Mouse (Mus musculus): ENCODE measurements at regions not wholly inside any gene's neighbourhood (a gene's known extent, or its start where the extent isn't known, plus 50 kb on each side); places are given as distances from the start of the nearest gene placed in this dataset.

DNA sequence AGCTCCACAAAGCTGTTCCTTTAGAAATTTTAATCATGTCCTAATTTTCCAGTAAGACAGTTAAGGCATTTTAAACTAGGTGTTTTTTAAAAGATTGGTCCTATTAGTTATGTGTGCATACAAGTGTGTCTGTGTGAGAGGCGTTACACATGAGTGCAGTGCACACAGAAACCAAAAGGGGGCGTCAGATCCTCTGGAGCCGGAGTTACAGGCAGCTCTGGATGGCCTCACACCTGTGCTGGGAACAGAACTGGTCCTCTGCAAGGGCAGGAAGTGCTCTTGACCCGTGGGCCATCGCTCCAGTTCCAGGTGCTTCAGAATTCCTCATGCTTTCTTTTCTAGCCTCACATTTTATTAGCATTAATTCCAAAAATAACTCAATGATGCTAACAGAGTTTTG, 122.3 kb downstream of the Kctd15 start:
- Histone ChIP-seq H3K4me1 (ENCODE audit: insufficient read depth, low read length) (no peaks in the 10 kb centered on the region), H3K9me3 (ENCODE audit: low read length) (no peaks in the 10 kb centered on the region), H3K9ac (replicated peaks; ENCODE audit: low read length) (no peak overlapping the region), H3K4me2 (replicated peaks; ENCODE audit: low read depth, low read length) (no peak overlapping the region), H3K36me3 (ENCODE audit: insufficient read depth, low read length) (no peaks in the 10 kb centered on the region), H3K4me3 (ENCODE audit: low read length) (no peak overlapping the region), H3K27me3 (ENCODE audit: insufficient read depth, low read length) (no peaks in the 10 kb centered on the region), H3K27ac (ENCODE audit: low read length) (no peak overlapping the region)
- 71% methylated on average over 5 of the region's 5 CpGs for WGBS
- no peak for ATAC-seq (ENCODE audit: low FRiP score, low TSS enrichment)

DNA sequence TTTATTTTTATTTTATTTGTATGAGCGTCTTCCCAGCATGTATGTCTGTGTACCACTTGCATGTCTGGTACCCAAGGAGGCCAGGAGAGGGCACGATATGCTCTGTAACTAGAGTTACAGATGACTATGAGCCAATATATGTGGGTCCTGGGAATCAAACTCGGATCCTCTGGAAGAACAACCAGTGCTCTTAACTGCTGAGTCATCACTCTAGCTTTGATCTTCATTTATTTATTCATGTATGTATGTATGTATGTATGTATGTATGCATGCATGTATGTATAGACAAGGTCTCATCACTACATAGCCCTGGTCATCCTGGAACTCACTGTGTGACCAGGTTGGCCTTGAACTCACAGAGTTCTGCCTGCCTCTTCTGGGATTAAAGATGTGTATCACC, 124.9 kb downstream of the Kctd15 start:
- ATAC-seq (ENCODE audit: low FRiP score, low TSS enrichment), result no peak
- Histone ChIP-seq H3K4me1 (ENCODE audit: insufficient read depth, low read length) (no peaks in the 10 kb centered on the region), H3K9me3 (ENCODE audit: low read length) (no peaks in the 10 kb centered on the region), H3K27ac (ENCODE audit: low read length) (no peak overlapping the region), H3K36me3 (ENCODE audit: insufficient read depth, low read length) (no peaks in the 10 kb centered on the region), H3K9ac (replicated peaks; ENCODE audit: low read length) (no peak overlapping the region), H3K27me3 (ENCODE audit: insufficient read depth, low read length) (no peaks in the 10 kb centered on the region), H3K4me2 (replicated peaks; ENCODE audit: low read depth, low read length) (no peak overlapping the region), H3K4me3 (ENCODE audit: low read length) (no peak overlapping the region)
- WGBS, result 91% methylated on average over 3 of the region's 3 CpGs

DNA sequence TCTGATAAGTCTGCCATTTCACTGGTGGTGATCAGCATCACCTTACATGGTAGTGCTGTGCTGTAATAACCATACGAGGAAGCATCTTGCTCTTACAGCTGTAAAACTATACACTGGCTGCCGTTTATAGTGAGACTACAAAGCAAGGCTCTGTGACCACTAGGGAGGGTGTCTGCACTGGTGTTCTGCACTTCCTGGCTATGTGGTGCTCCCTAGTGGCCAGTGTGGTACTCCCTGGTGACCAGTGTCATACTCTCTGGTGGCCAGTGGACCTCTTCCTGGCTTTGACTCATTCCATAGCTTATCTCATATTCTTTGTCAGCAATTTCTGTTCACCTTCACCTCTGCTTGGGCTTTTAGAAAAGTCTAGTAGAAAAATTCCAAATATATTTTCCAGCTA, 114.7 kb upstream of the Lsm14a start:
- no peaks in the 10 kb centered on the region for H3K36me3 ChIP-seq (ENCODE audit: insufficient read depth, low read length)
- no peaks in the 10 kb centered on the region for H3K27me3 ChIP-seq (ENCODE audit: insufficient read depth, low read length)
- no peaks in the 10 kb centered on the region for H3K9me3 ChIP-seq (ENCODE audit: low read length)
- no peak for ATAC-seq (ENCODE audit: low FRiP score, low TSS enrichment)
- no peaks in the 10 kb centered on the region for H3K4me1 ChIP-seq (ENCODE audit: insufficient read depth, low read length)
- WGBS, result 49% methylated on average over 2 of the region's 2 CpGs
- H3K9ac ChIP-seq (replicated peaks; ENCODE audit: low read length), result no peak overlapping the region
- no peak overlapping the region for H3K4me3 ChIP-seq (ENCODE audit: low read length)
- H3K27ac ChIP-seq (ENCODE audit: low read length), result no peak overlapping the region
- H3K4me2 ChIP-seq (replicated peaks; ENCODE audit: low read depth, low read length), result no peak overlapping the region

DNA sequence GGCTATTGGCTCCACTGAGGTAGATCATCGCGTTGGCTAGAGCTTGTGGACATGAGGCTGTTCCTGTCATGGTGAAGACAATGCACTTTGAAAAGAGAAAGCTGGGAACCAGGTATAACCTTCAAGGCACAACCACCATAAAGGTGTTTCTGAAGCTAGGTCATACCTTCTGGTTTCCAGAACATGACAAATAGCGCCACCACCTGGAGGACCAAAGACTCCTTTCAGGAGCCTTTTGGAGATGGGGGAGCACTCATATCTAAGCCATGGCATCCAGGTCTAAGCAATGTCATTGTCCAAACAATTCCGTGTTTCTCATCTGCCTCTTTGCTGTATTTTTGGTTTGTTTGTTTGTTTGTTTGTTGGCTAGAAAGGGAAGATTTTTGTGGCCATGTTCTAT, 113.7 kb upstream of the Lsm14a start:
- 63% methylated on average over 4 of the region's 4 CpGs for WGBS
- no peak overlapping the region for H3K4me3 ChIP-seq (ENCODE audit: low read length)
- ATAC-seq (ENCODE audit: low FRiP score, low TSS enrichment), result no peak
- H3K4me2 ChIP-seq (replicated peaks; ENCODE audit: low read depth, low read length), result no peak overlapping the region
- H3K4me1 ChIP-seq (ENCODE audit: insufficient read depth, low read length), result no peaks in the 10 kb centered on the region
- H3K27me3 ChIP-seq (ENCODE audit: insufficient read depth, low read length), result no peaks in the 10 kb centered on the region
- no peaks in the 10 kb centered on the region for H3K36me3 ChIP-seq (ENCODE audit: insufficient read depth, low read length)
- H3K27ac ChIP-seq (ENCODE audit: low read length), result no peak overlapping the region
- H3K9ac ChIP-seq (replicated peaks; ENCODE audit: low read length), result no peak overlapping the region
- no peaks in the 10 kb centered on the region for H3K9me3 ChIP-seq (ENCODE audit: low read length)

DNA sequence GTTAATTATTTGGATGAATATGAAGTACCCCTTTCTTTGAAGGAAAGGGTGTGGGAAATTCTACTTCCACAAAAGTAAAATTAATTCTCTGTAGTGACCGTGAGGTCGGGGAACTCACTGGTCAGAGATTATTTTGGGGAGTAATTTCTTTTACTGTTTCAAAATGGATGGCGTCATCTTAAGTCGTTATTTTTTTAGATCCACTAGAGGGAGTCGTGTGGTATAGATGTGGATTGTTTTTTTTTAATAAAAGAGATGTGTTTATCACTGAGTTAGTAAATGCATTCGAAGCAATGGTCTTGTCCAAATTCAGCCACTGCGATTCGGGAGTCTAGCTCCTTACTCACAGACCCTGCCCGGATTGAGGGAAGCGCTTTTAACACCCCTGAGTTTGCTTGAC, 100.8 kb upstream of the Lsm14a start:
- Histone ChIP-seq H3K4me1 (ENCODE audit: insufficient read depth, low read length) (no peaks in the 10 kb centered on the region), H3K27ac (ENCODE audit: low read length) (no peak overlapping the region), H3K4me3 (ENCODE audit: low read length) (no peak overlapping the region), H3K4me2 (replicated peaks; ENCODE audit: low read depth, low read length) (no peak overlapping the region), H3K36me3 (ENCODE audit: insufficient read depth, low read length) (no peaks in the 10 kb centered on the region), H3K9ac (replicated peaks; ENCODE audit: low read length) (no peak overlapping the region), H3K27me3 (ENCODE audit: insufficient read depth, low read length) (no peaks in the 10 kb centered on the region), H3K9me3 (ENCODE audit: low read length) (peaks cover 4% of the 10 kb centered on the region; the same call in 1 of the 2 replicates)
- ATAC-seq (ENCODE audit: low FRiP score, low TSS enrichment), result no peak
- 70% methylated on average over 10 of the region's 10 CpGs for WGBS

DNA sequence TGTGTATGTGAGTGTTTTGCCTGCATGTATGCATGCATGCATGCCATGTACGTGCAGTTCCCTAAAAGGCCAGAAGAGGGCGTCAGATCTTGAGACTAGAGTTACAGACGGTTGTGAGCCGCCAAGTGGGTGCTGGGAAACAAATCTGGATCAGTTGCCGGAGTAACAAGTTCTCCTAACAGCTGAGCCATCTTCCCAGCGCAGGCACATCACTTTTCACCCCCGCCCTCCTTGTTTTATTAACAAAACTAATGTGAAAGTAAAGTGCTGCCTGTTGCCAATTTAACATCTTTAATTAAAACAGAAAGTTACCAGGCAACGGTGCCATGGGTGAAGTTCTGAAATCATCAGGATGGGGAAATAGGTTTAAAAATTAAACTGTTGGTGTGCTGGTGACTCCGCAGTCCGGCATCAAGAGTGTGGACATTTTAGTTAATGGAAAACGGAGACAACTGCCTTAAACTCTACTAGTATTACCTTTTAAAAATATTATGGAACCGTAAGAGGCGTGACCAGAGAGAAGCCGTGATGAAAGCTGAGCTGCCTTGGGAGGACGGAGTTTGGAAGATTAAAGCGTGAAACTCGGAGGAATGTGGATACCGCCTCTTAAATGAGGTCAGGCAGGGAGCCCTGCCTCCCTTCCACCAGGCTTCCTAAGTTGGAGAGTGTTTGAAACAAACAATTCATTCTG, 91.9 kb upstream of the Lsm14a start:
- peaks cover 5% of the 10 kb centered on the region for H3K9me3 ChIP-seq (ENCODE audit: low read length)
- H3K4me2 ChIP-seq (replicated peaks; ENCODE audit: low read depth, low read length), result peak overlapping the region; percentile 32; the same call in 1 of the 2 replicates
- peak overlapping the region; percentile 81 for H3K27ac ChIP-seq (ENCODE audit: low read length)
- peak; percentile 93 for ATAC-seq (ENCODE audit: low FRiP score, low TSS enrichment)
- H3K27me3 ChIP-seq (ENCODE audit: insufficient read depth, low read length), result no peaks in the 10 kb centered on the region
- no peaks in the 10 kb centered on the region for H3K36me3 ChIP-seq (ENCODE audit: insufficient read depth, low read length)
- 0 out of 2 replicates have a peak overlapping the region, but pooled peaks have one; percentile 1 for H3K4me3 ChIP-seq (ENCODE audit: low read length)
- 40% methylated on average over 18 of the region's 18 CpGs for WGBS
- 0 out of 2 replicates have a peak, but pooled peaks cover 6% of the 10 kb centered on the region for H3K4me1 ChIP-seq (ENCODE audit: insufficient read depth, low read length)
- no peak overlapping the region for H3K9ac ChIP-seq (replicated peaks; ENCODE audit: low read length)

DNA sequence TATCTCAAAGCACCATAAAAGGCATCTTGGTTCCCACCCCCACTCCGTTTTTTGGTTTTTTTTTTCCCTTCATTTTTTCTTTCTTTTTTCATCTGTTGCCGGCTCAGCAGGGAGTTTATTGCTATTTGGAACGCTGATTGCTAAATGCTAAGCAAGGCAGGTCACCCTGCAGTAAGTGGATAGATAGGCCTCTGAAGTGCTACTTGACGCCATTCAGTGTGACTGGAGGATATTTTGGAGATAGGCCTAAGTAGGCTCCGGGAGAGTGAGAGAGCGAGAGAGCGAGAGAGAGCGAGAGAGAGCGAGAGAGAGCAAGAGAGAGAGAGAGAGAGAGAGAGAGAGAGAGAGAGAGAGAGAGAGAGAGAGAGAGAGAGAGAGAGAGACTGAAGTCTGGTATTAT, 90.3 kb upstream of the Lsm14a start:
- peak overlapping the region; percentile 13; the same call in 1 of the 2 replicates for H3K4me3 ChIP-seq (ENCODE audit: low read length)
- H3K4me2 ChIP-seq (replicated peaks; ENCODE audit: low read depth, low read length), result peak overlapping the region; percentile 38
- ATAC-seq (ENCODE audit: low FRiP score, low TSS enrichment), result no peak
- no peaks in the 10 kb centered on the region for H3K36me3 ChIP-seq (ENCODE audit: insufficient read depth, low read length)
- WGBS, result 64% methylated on average over 8 of the region's 9 CpGs
- H3K27me3 ChIP-seq (ENCODE audit: insufficient read depth, low read length), result no peaks in the 10 kb centered on the region
- H3K9me3 ChIP-seq (ENCODE audit: low read length), result peaks cover 5% of the 10 kb centered on the region
- 0 out of 2 replicates have a peak, but pooled peaks cover 6% of the 10 kb centered on the region for H3K4me1 ChIP-seq (ENCODE audit: insufficient read depth, low read length)
- 0 out of 2 replicates have a peak overlapping the region, but pooled peaks have one; percentile 43 for H3K27ac ChIP-seq (ENCODE audit: low read length)
- no peak overlapping the region for H3K9ac ChIP-seq (replicated peaks; ENCODE audit: low read length)

DNA sequence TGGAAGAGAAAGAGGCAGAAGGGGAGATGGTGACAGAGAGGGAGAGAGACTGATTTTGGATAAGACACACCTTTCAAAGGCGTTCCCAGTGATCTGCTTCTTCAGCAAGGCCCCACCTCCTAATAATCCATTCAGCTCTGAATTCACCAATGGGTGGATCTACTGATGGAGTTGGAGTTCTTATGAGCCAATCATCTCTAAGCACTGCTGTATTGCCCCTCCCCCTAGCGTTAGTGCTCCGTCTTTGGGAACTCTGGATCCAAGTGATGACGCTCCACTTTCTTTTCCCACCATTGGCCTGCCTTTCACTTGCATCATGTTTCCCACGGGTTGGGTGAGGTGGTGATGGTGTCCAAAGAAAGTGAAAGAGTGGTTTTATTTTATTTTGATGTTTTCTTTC, 87.7 kb upstream of the Lsm14a start:
- Histone ChIP-seq H3K9me3 (ENCODE audit: low read length) (peaks cover 5% of the 10 kb centered on the region), H3K36me3 (ENCODE audit: insufficient read depth, low read length) (no peaks in the 10 kb centered on the region), H3K9ac (replicated peaks; ENCODE audit: low read length) (no peak overlapping the region), H3K4me2 (replicated peaks; ENCODE audit: low read depth, low read length) (no peak overlapping the region), H3K4me1 (ENCODE audit: insufficient read depth, low read length) (0 out of 2 replicates have a peak, but pooled peaks cover 6% of the 10 kb centered on the region), H3K4me3 (ENCODE audit: low read length) (no peak overlapping the region), H3K27me3 (ENCODE audit: insufficient read depth, low read length) (no peaks in the 10 kb centered on the region), H3K27ac (ENCODE audit: low read length) (no peak overlapping the region)
- WGBS, result 71% methylated on average over 5 of the region's 5 CpGs
- ATAC-seq (ENCODE audit: low FRiP score, low TSS enrichment), result no peak

DNA sequence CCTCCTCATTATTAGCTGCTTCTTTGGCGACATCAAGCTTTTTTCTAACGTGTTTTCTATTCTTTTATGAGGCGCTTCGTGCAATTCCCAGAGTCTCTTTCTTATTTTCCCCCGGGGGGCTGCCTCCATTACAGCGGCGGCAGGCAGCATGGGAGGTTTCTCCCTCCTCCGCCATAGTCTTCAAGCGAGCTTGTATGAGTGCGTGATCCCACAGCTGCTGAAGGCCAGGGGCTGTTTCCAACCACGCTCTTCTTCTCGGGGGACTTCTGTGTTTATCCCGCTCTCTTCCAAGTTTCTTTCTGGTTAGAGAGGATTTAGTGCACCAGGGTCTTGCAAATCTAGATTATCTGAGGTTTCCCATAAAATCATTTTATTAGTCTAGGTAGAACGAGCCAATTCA, 77.9 kb upstream of the Lsm14a start:
- H3K27ac ChIP-seq (ENCODE audit: low read length), result peak overlapping the region; percentile 15; the same call in 1 of the 2 replicates
- no peaks in the 10 kb centered on the region for H3K4me1 ChIP-seq (ENCODE audit: insufficient read depth, low read length)
- H3K9ac ChIP-seq (replicated peaks; ENCODE audit: low read length), result no peak overlapping the region
- no peak for ATAC-seq (ENCODE audit: low FRiP score, low TSS enrichment)
- peak overlapping the region; percentile 10; the same call in 1 of the 2 replicates for H3K4me3 ChIP-seq (ENCODE audit: low read length)
- no peaks in the 10 kb centered on the region; the same call in 1 of the 2 replicates for H3K9me3 ChIP-seq (ENCODE audit: low read length)
- no peaks in the 10 kb centered on the region for H3K36me3 ChIP-seq (ENCODE audit: insufficient read depth, low read length)
- 51% methylated on average over 14 of the region's 14 CpGs for whole genome bisulfite sequencing
- 0 out of 2 replicates have a peak overlapping the region, but pooled peaks have one; percentile 20 for H3K4me2 ChIP-seq (replicated peaks; ENCODE audit: low read depth, low read length)
- H3K27me3 ChIP-seq (ENCODE audit: insufficient read depth, low read length), result no peaks in the 10 kb centered on the region

DNA sequence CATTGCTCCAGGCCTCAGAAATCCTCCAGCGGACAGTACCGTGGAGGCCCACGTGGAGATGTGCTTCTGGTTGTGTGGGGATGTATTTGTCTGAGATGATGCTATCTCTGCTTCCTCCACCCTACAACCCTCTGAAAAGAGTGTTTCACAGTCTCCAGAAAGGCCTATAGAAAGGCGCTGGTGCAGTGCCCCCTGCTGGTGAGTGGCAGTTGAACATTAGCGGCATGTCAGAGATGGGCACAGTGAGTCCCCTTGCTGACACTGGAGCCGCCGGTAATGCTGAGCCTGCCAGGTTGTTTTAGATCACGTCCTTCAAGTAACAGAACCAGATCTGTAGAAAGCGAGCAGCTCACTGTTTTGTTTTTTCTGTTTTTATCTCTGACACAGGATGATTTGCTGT, 69.0 kb upstream of the Lsm14a start:
- no peaks in the 10 kb centered on the region for H3K27me3 ChIP-seq (ENCODE audit: insufficient read depth, low read length)
- WGBS, result 63% methylated on average over 9 of the region's 9 CpGs
- no peak overlapping the region for H3K4me2 ChIP-seq (replicated peaks; ENCODE audit: low read depth, low read length)
- H3K4me3 ChIP-seq (ENCODE audit: low read length), result no peak overlapping the region
- no peaks in the 10 kb centered on the region for H3K9me3 ChIP-seq (ENCODE audit: low read length)
- no peaks in the 10 kb centered on the region for H3K4me1 ChIP-seq (ENCODE audit: insufficient read depth, low read length)
- no peak for ATAC-seq (ENCODE audit: low FRiP score, low TSS enrichment)
- H3K36me3 ChIP-seq (ENCODE audit: insufficient read depth, low read length), result no peaks in the 10 kb centered on the region
- H3K9ac ChIP-seq (replicated peaks; ENCODE audit: low read length), result no peak overlapping the region
- H3K27ac ChIP-seq (ENCODE audit: low read length), result no peak overlapping the region

All from kidney, embryonic 16.5 days (tissue).